Mouse (Mus musculus): ENCODE results near the gene Anpep. TPM values are rescaled to one million over a fixed set of nuclear protein-coding genes. Genes with fewer than 3 reads are reported as not detected.

Anpep gene
- polyA plus RNA-seq, 1 experiment = 7,549 TPM

- no peak overlapping the region for H3K4me3 ChIP-seq (ENCODE audit: low read depth, low read length)
- no peaks in the 10 kb centered on the region for H3K27me3 ChIP-seq (ENCODE audit: control insufficient read depth, insufficient read depth, low read length)
- TF ChIP-seq CTCF (IDR thresholded peaks at IDR 0.05; ENCODE audit: extremely low read depth, insufficient read length, insufficient replicate concordance, low read depth, low read length) = no peak
- no peak for TF ChIP-seq POLR2A (IDR thresholded peaks at IDR 0.05; ENCODE audit: low read depth, low read length)
- H3K27ac ChIP-seq (ENCODE audit: insufficient read depth, low read depth, low read length) = no peak overlapping the region
- H3K4me1 ChIP-seq (ENCODE audit: control insufficient read depth, insufficient read depth, insufficient read length, low read length) = peaks cover 19% of the 10 kb centered on the region; the same call in 1 of the 2 replicates
- WGBS = 72% methylated on average over 13 of the region's 13 CpGs
- H3K36me3 ChIP-seq (ENCODE audit: control insufficient read depth, insufficient read depth, low read length) = no peaks in the 10 kb centered on the region
Measured at GRCm38 (mm10) chr7:79867861-79868260, 7.0 kb upstream of the Anpep start.

- Histone ChIP-seq H3K4me1 (ENCODE audit: control insufficient read depth, insufficient read depth, insufficient read length, low read length) (peaks cover 21% of the 10 kb centered on the region; the same call in 1 of the 2 replicates), H3K36me3 (ENCODE audit: control insufficient read depth, insufficient read depth, low read length) (no peaks in the 10 kb centered on the region), H3K4me3 (ENCODE audit: low read depth, low read length) (no peak overlapping the region), H3K27me3 (ENCODE audit: control insufficient read depth, insufficient read depth, low read length) (no peaks in the 10 kb centered on the region), H3K27ac (ENCODE audit: insufficient read depth, low read depth, low read length) (no peak overlapping the region)
- 94% methylated on average over 3 of the region's 3 CpGs for WGBS
- no peak for TF ChIP-seq POLR2A (IDR thresholded peaks at IDR 0.05; ENCODE audit: low read depth, low read length)
Measured at GRCm38 (mm10) chr7:79866294-79867000, 5.6 kb upstream of the Anpep start.

GRCm38 (mm10) chr7:79861794-79862193 is 935 bp upstream of the Anpep start:
- no peak overlapping the region for H3K27ac ChIP-seq (ENCODE audit: insufficient read depth, low read depth, low read length)
- no peaks in the 10 kb centered on the region for H3K36me3 ChIP-seq (ENCODE audit: control insufficient read depth, insufficient read depth, low read length)
- no peaks in the 10 kb centered on the region for H3K27me3 ChIP-seq (ENCODE audit: control insufficient read depth, insufficient read depth, low read length)
- H3K4me1 ChIP-seq (ENCODE audit: control insufficient read depth, insufficient read depth, insufficient read length, low read length) = peaks cover 15% of the 10 kb centered on the region; the same call in 1 of the 2 replicates
- TF ChIP-seq POLR2A (IDR thresholded peaks at IDR 0.05; ENCODE audit: low read depth, low read length) = no peak
- no peak for TF ChIP-seq CTCF (IDR thresholded peaks at IDR 0.05; ENCODE audit: extremely low read depth, insufficient read length, insufficient replicate concordance, low read depth, low read length)
- WGBS = 78% methylated on average over 8 of the region's 8 CpGs
- H3K4me3 ChIP-seq (ENCODE audit: low read depth, low read length) = no peak overlapping the region

- no peaks in the 10 kb centered on the region for H3K36me3 ChIP-seq (ENCODE audit: control insufficient read depth, insufficient read depth, low read length)
- no peaks in the 10 kb centered on the region for H3K27me3 ChIP-seq (ENCODE audit: control insufficient read depth, insufficient read depth, low read length)
- no peak for TF ChIP-seq POLR2A (IDR thresholded peaks at IDR 0.05; ENCODE audit: low read depth, low read length)
- TF ChIP-seq CTCF (IDR thresholded peaks at IDR 0.05; ENCODE audit: extremely low read depth, insufficient read length, insufficient replicate concordance, low read depth, low read length) = no peak
- H3K4me1 ChIP-seq (ENCODE audit: control insufficient read depth, insufficient read depth, insufficient read length, low read length) = peaks cover 11% of the 10 kb centered on the region; the same call in 1 of the 2 replicates
- no peak overlapping the region for H3K4me3 ChIP-seq (ENCODE audit: low read depth, low read length)
- no peak overlapping the region for H3K27ac ChIP-seq (ENCODE audit: insufficient read depth, low read depth, low read length)
- 77% methylated on average over 9 of the region's 9 CpGs for WGBS
Measured at GRCm38 (mm10) chr7:79858956-79859630, 1.8 kb downstream of the Anpep start.

GRCm38 (mm10) chr7:79858202-79858934 is 2.5 kb downstream of the Anpep start:
- H3K4me1 ChIP-seq (ENCODE audit: control insufficient read depth, insufficient read depth, insufficient read length, low read length) = peaks cover 11% of the 10 kb centered on the region; the same call in 1 of the 2 replicates
- H3K4me3 ChIP-seq (ENCODE audit: low read depth, low read length) = no peak overlapping the region
- H3K27me3 ChIP-seq (ENCODE audit: control insufficient read depth, insufficient read depth, low read length) = no peaks in the 10 kb centered on the region
- no peaks in the 10 kb centered on the region for H3K36me3 ChIP-seq (ENCODE audit: control insufficient read depth, insufficient read depth, low read length)
- TF ChIP-seq CTCF (IDR thresholded peaks at IDR 0.05; ENCODE audit: extremely low read depth, insufficient read length, insufficient replicate concordance, low read depth, low read length) (no peak), POLR2A (IDR thresholded peaks at IDR 0.05; ENCODE audit: low read depth, low read length) (no peak)
- no peak overlapping the region for H3K27ac ChIP-seq (ENCODE audit: insufficient read depth, low read depth, low read length)
- 76% methylated on average over 11 of the region's 11 CpGs for WGBS

- no peak for TF ChIP-seq CTCF (IDR thresholded peaks at IDR 0.05; ENCODE audit: extremely low read depth, insufficient read length, insufficient replicate concordance, low read depth, low read length)
- TF ChIP-seq POLR2A (IDR thresholded peaks at IDR 0.05; ENCODE audit: low read depth, low read length) = no peak
- Histone ChIP-seq H3K27ac (ENCODE audit: insufficient read depth, low read depth, low read length) (no peak overlapping the region), H3K27me3 (ENCODE audit: control insufficient read depth, insufficient read depth, low read length) (no peaks in the 10 kb centered on the region), H3K4me1 (ENCODE audit: control insufficient read depth, insufficient read depth, insufficient read length, low read length) (peaks cover 8% of the 10 kb centered on the region; the same call in 1 of the 2 replicates), H3K4me3 (ENCODE audit: low read depth, low read length) (no peak overlapping the region), H3K36me3 (ENCODE audit: control insufficient read depth, insufficient read depth, low read length) (no peaks in the 10 kb centered on the region)
- WGBS = 86% methylated on average over 4 of the region's 4 CpGs
Measured at GRCm38 (mm10) chr7:79856305-79856704, 4.6 kb downstream of the Anpep start.
